Mouse (Mus musculus) Patski (cell line): Measurements from ENCODE around the gene Sec24c. TPM values are rescaled to one million over a fixed set of nuclear protein-coding genes. Genes with fewer than 3 reads are reported as not detected.
A peak's percentile ranks its signal among the peaks of the same experiment; 100 is the strongest.

Experiments used
- ATAC-seq: fragments of 100-300 bp; one replicate; pipeline ENCODE4 v1.8.0; 2021
- CTCF ChIA-PET: fragments of 350-600 bp; sonication (Branson Sonifier 250); formaldehyde crosslinking; loops from one replicate; lab custom pipeline; 2022; ENCODE audit warnings: inconsistent platforms; lab: Charles Lee
- POLR2A ChIA-PET: fragments of 350-600 bp; sonication (Branson Sonifier 250); formaldehyde crosslinking; loops from one replicate; lab custom pipeline; 2022; ENCODE audit warnings: antibody characterized with exemption, inconsistent platforms; lab: Charles Lee
- DNase-seq: peaks from one replicate; pipeline ENCODE4 v3.0.0-alpha.2; 2011; ENCODE audit warnings: low read depth, low spot score
- H3K27me3 ChIP-seq: fragments of 371-371 bp; one replicate; pipeline ENCODE4 v1.5.1; 2021
- CTCF ChIP-seq: fragments of 100-300 bp; IDR thresholded peaks from one replicate; pipeline ENCODE4 v1.5.1; 2021
- in situ Hi-C: fragments of 300-500 bp; cut with MboI; formaldehyde crosslinking; loops from 3 replicates; pipeline ENCODE4 v1.11.1; 2018; ENCODE audit warnings: low pct_unique_long_range_greater_than_20kb, mixed read lengths
- polyA plus RNA-seq: library from polyadenylated mRNA; unstranded; gene quantifications from one replicate; pipeline ENCODE4 v1.2.3, GENCODE M21; 2021

Sec24c gene
- polyA plus RNA-seq, 1 experiment from 2014 or later = 113 TPM

DNA sequence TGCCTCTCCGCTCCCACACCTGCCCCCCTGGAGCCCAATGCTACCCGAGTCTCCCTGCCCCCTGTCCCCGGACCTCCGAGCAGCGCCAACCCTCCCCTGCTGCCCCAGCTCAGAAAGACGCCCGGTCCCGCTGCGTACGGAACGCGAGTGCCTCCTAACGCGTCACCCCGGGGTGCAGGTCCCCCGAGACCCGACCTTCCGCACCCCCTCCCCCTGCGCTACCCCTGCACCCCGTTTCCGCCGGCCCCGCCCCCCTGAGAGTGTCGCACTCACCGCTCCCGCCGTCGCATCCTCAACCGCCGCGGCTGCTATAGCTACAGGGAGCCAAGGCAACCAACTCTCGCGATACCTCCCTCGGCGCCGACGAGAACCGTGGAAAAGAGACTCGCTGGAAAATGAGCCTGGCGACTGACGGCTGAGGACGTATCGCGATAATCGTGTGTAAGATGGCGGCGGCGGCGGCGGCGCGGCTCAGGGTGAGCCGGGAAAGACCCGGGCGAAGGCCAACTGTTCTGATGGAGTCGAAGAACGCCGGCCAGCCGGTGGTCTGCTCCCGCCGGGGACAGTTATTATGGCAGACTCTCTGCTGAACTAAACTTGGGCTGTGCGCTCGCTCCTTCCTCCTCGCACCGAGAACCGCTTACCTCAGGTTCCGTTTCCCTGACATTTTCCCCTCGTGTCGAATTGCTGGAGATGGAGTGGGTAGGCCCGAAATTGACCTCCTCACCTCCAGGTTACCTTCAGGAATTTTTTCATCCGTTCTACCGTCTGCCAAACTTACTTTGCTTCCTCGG lies 33.3 kb upstream of the Sec24c start, which contains the start of gene Usp54:
TSS of gene Usp54 (minus strand) at position 420 of the 794 bp plus-strand sequence.
- ATAC-seq = peak; percentile 94
- no peak for TF ChIP-seq CTCF
- ChIA-PET POLR2A (interaction anchor here (0.6 to 1.2 kb wide), 5 partner anchors 9 to 941 kb away, joined by 3 to 5 read pairs (median 3); no protein-coding TSS in a partner anchor), CTCF (interaction anchor here (1.1 to 1.4 kb wide), 3 partner anchors 18 to 65 kb away, joined by 3 read pairs; no protein-coding TSS in a partner anchor)
- DNase-seq = peak; percentile 77
- H3K27me3 ChIP-seq = no peaks in the 10 kb centered on the region
- in situ Hi-C loops = no loop called here

DNA sequence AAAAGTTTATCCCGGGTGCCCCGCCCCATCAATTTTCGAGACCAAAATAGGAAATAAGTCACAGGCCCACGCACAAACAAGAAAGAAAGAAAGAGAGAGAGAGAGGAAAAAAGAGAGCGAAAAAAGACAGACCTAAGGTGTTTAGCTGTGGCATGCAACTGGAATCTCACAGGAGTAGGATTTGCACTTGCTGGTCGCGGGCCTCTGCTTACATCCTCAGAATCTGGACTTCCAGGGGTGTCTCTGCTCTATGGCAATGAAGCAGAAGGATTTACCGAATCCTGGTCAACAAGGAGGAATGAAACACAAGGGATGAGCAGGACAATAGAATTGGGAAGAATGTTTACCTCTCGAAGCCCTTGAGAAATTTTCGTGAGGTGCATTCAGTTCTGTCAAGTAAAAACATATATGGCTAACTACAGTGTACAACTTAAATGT lies 32.7 kb upstream of the Sec24c start:
- no peak for TF ChIP-seq CTCF
- H3K27me3 ChIP-seq = no peaks in the 10 kb centered on the region
- no peak for ATAC-seq
- no peak for DNase-seq
- in situ Hi-C loops = no loop called here
- POLR2A ChIA-PET = interaction anchor here (0.6 to 1.1 kb wide), 2 partner anchors 32 to 34 kb away, joined by 3 read pairs; no protein-coding TSS in a partner anchor
- CTCF ChIA-PET = no interaction called here

DNA sequence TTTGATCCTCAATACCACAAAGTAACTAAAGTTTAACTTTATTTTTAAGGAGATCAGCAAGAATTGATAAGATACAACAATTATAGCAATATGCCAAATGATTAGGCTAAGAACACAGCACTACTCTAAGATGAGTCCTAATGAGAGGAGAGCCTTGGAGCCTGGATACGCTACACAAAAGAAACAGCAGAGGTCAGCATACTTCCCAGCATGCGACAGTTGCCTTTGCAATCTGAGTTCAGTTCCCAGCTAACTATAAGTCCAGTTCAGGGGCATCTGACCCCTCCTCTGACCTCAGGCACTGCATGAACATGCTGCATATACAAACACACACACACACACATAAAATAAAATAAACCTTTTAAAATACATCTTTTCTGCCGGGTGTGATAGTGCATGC lies 28.6 kb upstream of the Sec24c start:
- in situ Hi-C loops = no loop called here
- H3K27me3 ChIP-seq = no peaks in the 10 kb centered on the region
- TF ChIP-seq CTCF = peak; percentile 40
- ATAC-seq = no peak
- CTCF ChIA-PET = interaction anchor here (1.4 kb wide), 1 partner anchor 13 kb away, joined by 10 read pairs; no protein-coding TSS in a partner anchor
- DNase-seq = no peak
- POLR2A ChIA-PET = no interaction called here

DNA sequence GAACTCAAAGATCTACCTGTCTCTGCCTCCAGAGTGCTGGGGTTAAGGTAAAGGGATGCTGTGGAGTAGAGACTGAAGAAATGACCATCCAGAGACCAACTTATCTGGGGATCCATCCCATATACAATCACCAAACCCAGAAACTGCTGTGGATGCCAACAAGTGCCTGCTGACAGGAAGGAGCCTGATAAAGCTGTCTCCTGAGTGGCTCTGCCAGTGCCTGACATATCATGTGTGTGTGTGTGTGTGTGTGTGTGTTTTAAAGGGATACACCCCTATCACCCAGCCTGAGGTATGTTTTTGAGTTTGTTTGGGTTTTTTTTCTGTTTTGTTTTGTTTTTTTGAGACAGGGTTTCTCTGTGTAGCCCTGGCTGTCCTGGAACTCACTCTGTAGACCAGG lies 27.7 kb upstream of the Sec24c start:
- in situ Hi-C loops = no loop called here
- TF ChIP-seq CTCF = no peak
- ChIA-PET CTCF (no interaction called here), POLR2A (no interaction called here)
- H3K27me3 ChIP-seq = no peaks in the 10 kb centered on the region
- ATAC-seq (no peak), DNase-seq (no peak)

DNA sequence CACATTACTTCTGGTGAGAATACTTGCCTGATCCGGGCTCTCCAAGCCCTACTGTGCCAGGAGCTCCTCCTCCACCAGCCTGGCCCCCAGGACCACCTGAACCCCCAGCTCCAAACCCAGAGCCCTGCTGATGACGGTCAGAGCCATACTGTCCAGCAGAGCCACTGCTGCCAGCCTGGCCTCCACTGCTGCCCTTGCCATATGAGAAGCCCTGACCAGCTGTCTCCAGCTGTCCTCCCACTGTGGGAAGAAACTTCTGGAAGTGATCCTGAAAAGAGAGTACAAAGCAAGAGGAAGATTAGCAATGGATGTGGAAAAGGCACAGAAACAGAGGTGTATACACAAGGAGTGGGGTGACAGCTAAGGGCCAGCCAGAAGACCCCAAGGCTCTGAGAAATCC lies 23.1 kb upstream of the Sec24c start:
- ChIA-PET POLR2A (interaction anchor here (0.8 to 1.1 kb wide), 2 partner anchors 10 to 24 kb away, joined by 3 read pairs; partner anchors contain the start of gene Sec24c), CTCF (interaction anchor here (1.3 kb wide), 1 partner anchor 75 kb away, joined by 8 read pairs; no protein-coding TSS in a partner anchor)
- no peak for ATAC-seq
- no peaks in the 10 kb centered on the region for H3K27me3 ChIP-seq
- DNase-seq = no peak
- in situ Hi-C loops = no loop called here
- no peak for TF ChIP-seq CTCF

DNA sequence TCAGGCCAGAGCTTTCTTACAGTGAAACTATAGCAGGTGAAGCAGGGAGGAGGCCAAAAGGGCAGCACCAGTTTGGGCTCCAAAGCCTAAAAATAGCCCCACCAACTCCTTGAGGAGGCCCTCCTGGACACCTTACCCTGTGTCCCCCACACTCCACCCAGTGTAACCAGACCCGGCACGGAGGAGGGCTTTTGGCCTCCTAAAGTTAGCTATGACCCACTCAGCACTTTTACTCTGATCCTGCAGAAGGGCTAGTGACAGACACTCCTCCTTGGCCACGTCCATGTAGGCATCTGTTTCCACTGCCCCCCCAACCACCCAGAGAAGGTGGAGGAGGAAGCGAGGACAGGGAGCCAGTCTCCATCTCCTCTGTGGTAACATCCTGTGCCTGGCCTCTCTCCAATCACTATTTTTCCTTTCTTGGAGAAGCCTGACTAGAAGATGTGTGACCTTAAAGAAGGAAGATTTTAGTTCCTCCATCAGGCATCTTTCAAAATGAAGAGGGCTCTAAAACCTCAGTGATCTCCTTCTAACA lies 22.3 kb upstream of the Sec24c start:
- ChIA-PET POLR2A (interaction anchor here (1.1 kb wide), 1 partner anchor 9 kb away, joined by 3 read pairs; no protein-coding TSS in a partner anchor), CTCF (no interaction called here)
- in situ Hi-C loops = no loop called here
- TF ChIP-seq CTCF = no peak
- DNase-seq (no peak), ATAC-seq (no peak)
- H3K27me3 ChIP-seq = no peaks in the 10 kb centered on the region

DNA sequence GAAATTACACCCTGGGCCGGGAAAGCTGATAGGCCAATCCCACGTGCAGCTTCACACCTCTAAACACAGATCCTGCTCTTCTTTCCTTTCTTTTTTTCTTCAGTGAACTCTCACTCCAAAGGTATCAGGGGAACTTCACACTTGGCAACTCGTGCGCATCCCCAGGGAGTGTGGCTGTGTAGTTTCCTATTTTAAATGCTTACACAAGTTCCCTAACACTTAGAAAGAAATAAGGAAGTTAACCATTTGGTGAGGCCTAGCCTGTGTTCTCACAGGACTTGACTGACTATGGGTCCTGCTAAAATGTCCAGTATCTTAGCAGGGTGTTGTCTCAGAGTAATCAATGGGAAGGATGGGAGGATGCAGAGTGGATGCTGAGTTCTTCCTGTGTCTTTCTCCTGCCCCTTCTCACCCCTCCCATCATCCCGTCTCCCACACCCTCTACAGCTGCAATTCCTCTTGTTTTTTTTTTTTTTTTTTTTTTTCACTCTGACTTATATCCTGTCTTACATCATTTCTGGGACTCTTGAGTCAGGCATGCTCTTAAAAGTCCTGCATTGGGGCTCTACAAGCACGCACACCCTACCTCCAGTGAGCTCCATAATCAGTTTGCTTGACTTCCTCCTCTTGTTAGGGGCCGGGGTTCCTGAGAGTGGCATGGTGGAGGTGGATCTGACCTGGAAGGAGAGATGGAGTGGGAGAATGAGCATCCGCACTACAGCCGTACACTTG lies 19.3 kb upstream of the Sec24c start:
- no peaks in the 10 kb centered on the region for H3K27me3 ChIP-seq
- in situ Hi-C loops = loop anchor here (5.0 kb wide), 1 partner anchor 68 kb away; no protein-coding TSS in a partner anchor
- CTCF ChIA-PET = interaction anchor here (1.0 kb wide), 1 partner anchor 78 kb away, joined by 3 read pairs; no protein-coding TSS in a partner anchor
- no peak for TF ChIP-seq CTCF
- ATAC-seq (no peak), DNase-seq (no peak)
- POLR2A ChIA-PET = interaction anchor here (0.6 kb wide), 1 partner anchor 19 kb away, joined by 5 read pairs; no protein-coding TSS in a partner anchor

DNA sequence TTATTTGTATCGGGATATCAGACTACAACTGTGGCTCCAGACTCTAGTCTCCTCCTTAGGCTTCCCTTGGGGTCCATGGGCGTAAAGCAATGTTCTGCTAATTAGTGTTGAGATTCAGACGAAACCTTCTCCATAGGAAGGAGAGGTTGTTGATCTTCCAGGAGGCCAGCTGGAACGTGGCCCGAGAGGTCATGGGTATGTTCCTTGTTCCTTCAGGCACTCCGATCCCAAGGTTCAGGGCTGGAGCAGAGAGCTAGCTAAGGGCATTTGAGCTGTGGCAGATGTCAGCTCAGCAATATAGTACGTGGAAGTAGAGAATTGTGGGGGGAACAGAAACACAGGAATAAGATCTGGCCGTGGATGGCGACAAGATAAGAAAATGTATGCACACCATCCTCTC lies 18.4 kb upstream of the Sec24c start:
- no peaks in the 10 kb centered on the region for H3K27me3 ChIP-seq
- ChIA-PET CTCF (interaction anchor here (1.0 kb wide), 1 partner anchor 79 kb away, joined by 3 read pairs; no protein-coding TSS in a partner anchor), POLR2A (no interaction called here)
- DNase-seq (no peak), ATAC-seq (no peak)
- TF ChIP-seq CTCF = no peak
- in situ Hi-C loops = loop anchor here (5.0 kb wide), 1 partner anchor 68 kb away; no protein-coding TSS in a partner anchor

DNA sequence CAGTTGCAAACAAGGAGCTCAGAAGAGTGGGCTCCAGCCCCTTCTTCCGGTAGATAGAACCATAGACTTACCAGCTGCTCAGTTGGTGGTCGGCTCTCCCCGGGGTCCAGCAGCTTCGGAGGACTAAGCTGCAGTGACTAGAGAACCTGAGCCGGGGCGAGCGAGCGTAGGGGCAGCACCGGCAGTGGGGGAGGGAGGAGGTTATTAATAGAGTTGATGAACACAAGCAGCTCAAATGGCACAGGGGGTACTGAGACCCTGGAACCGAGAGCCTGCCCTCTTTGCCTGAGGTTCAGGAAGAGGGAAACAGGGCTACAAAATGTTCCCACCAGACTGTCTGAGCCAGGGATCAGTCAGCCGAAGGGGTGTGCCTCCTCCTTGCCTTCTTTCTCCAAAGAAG lies 17.7 kb upstream of the Sec24c start, which contains the start of gene Myoz1:
TSS of gene Myoz1 (minus strand) at position 180 of the 400 bp plus-strand sequence.
- ChIA-PET CTCF (no interaction called here), POLR2A (no interaction called here)
- ATAC-seq = no peak
- no peak for TF ChIP-seq CTCF
- in situ Hi-C loops = loop anchor here (5.0 kb wide), 1 partner anchor 69 kb away; no protein-coding TSS in a partner anchor
- DNase-seq = no peak
- H3K27me3 ChIP-seq = no peaks in the 10 kb centered on the region
